Mouse (Mus musculus) intestine, embryonic 14.5 days (tissue): ENCODE measurements at regions not wholly inside any gene's neighbourhood (a gene's known extent, or its start where the extent isn't known, plus 50 kb on each side); places are given as distances from the start of the nearest gene placed in this dataset.
A peak's percentile ranks its signal among the peaks of the same experiment; 100 is the strongest.

Experiments used
- ATAC-seq: fragments of 200-750 bp; cut with Nextera tagmentation; replicated peaks from 2 replicates; pipeline ENCODE4 v1.8.0; 2017; ENCODE audit warnings: low read depth, moderate number of reproducible peaks, moderate TSS enrichment, moderate library complexity; ENCODE audit not compliant: low FRiP score, low TSS enrichment
- DNase-seq: peaks from one replicate; pipeline ENCODE4 v3.0.0-alpha.2; 2018; ENCODE audit warnings: low spot score
- H3K27ac ChIP-seq: fragments of 300-500 bp; sonication (generic); 2 replicates; pipeline ENCODE4 v1.5.1; 2014; ENCODE audit warnings: low read depth, mild to moderate bottlenecking, control low read depth
- H3K27me3 ChIP-seq: fragments of 300-500 bp; sonication (generic); replicated peaks from 2 replicates; pipeline ENCODE4 v1.6.1; 2014; ENCODE audit warnings: low read length, control low read depth; ENCODE audit not compliant: control insufficient read depth, insufficient read depth
- H3K36me3 ChIP-seq: fragments of 300-500 bp; sonication (generic); 2 replicates; pipeline ENCODE4 v1.6.1; 2014; ENCODE audit warnings: low read length, control low read depth; ENCODE audit not compliant: control insufficient read depth, insufficient read depth
- H3K4me1 ChIP-seq: fragments of 300-500 bp; sonication (generic); replicated peaks from 2 replicates; pipeline ENCODE4 v1.6.1; 2014; ENCODE audit warnings: low read length, control low read depth, mixed read lengths; ENCODE audit not compliant: control insufficient read depth, insufficient read depth
- H3K4me2 ChIP-seq: fragments of 300-500 bp; sonication (generic); 2 replicates; pipeline ENCODE4 v1.6.1; 2014; ENCODE audit warnings: low read length
- H3K4me3 ChIP-seq: fragments of 300-500 bp; sonication (generic); 2 replicates; pipeline ENCODE4 v1.5.1; 2014; ENCODE audit warnings: low read depth, low read length, control low read depth, mixed read lengths
- H3K9ac ChIP-seq: fragments of 300-500 bp; sonication (generic); 2 replicates; pipeline ENCODE4 v1.6.1; 2014; ENCODE audit warnings: mild to moderate bottlenecking, low read length
- H3K9me3 ChIP-seq: fragments of 300-500 bp; sonication (generic); 2 replicates; pipeline ENCODE4 v1.6.1; 2016; ENCODE audit warnings: low read length, control low read depth; ENCODE audit not compliant: control insufficient read depth
- WGBS: fragments of 180-500 bp; shearing (Covaris S2); extraction: QIAGEN DNeasy Blood & Tissue Kit; methylation state at CpG from one replicate; pipeline ENCODE4 v1.1.7; 2014; 5-methylcytosine and 5-hydroxymethylcytosine counted together

GRCm38 (mm10) chr1:151105251-151105650 lies 77.1 kb upstream of the Gm47985 start:
- WGBS: 67% methylated on average over 3 of the region's 3 CpGs
- Histone ChIP-seq H3K27me3 (no peaks in the 10 kb centered on the region), H3K9ac (no peak overlapping the region), H3K4me3 (no peak overlapping the region), H3K4me1 (peaks cover 12% of the 10 kb centered on the region), H3K27ac (no peak overlapping the region), H3K4me2 (no peak overlapping the region), H3K9me3 (no peaks in the 10 kb centered on the region), H3K36me3 (no peaks in the 10 kb centered on the region)
- no peak for DNase-seq
- ATAC-seq: no peak

GRCm38 (mm10) chr1:151107401-151107800 lies 74.9 kb upstream of the Gm47985 start:
- H3K27me3 ChIP-seq: no peaks in the 10 kb centered on the region
- no peaks in the 10 kb centered on the region for H3K9me3 ChIP-seq
- DNase-seq: no peak
- no peaks in the 10 kb centered on the region for H3K36me3 ChIP-seq
- no peak overlapping the region for H3K27ac ChIP-seq
- H3K4me1 ChIP-seq: peaks cover 19% of the 10 kb centered on the region
- H3K9ac ChIP-seq: no peak overlapping the region
- no peak overlapping the region for H3K4me3 ChIP-seq
- WGBS: 67% methylated on average over 3 of the region's 3 CpGs
- no peak for ATAC-seq
- no peak overlapping the region for H3K4me2 ChIP-seq

- DNase-seq (no peak), ATAC-seq (no peak)
- H3K36me3 ChIP-seq: no peaks in the 10 kb centered on the region
- no peaks in the 10 kb centered on the region for H3K9me3 ChIP-seq
- no peak overlapping the region for H3K4me2 ChIP-seq
- H3K4me1 ChIP-seq: peaks cover 15% of the 10 kb centered on the region
- no peak overlapping the region for H3K9ac ChIP-seq
- no peak overlapping the region for H3K4me3 ChIP-seq
- no peak overlapping the region for H3K27ac ChIP-seq
- 56% methylated on average over 2 of the region's 2 CpGs for WGBS
- H3K27me3 ChIP-seq: no peaks in the 10 kb centered on the region
Observed at GRCm38 (mm10) chr1:151109333-151109732, 73.0 kb upstream of the Gm47985 start.

- no peak overlapping the region for H3K27ac ChIP-seq
- H3K4me1 ChIP-seq: peaks cover 15% of the 10 kb centered on the region
- DNase-seq (no peak), ATAC-seq (no peak)
- 60% methylated on average over 4 of the region's 4 CpGs for WGBS
- H3K9ac ChIP-seq: no peak overlapping the region
- no peak overlapping the region for H3K4me3 ChIP-seq
- no peak overlapping the region for H3K4me2 ChIP-seq
- H3K9me3 ChIP-seq: no peaks in the 10 kb centered on the region
- no peaks in the 10 kb centered on the region for H3K36me3 ChIP-seq
- no peaks in the 10 kb centered on the region for H3K27me3 ChIP-seq
Observed at GRCm38 (mm10) chr1:151110412-151110811, 71.9 kb upstream of the Gm47985 start.

- DNase-seq: no peak
- 22% methylated on average over 6 of the region's 6 CpGs for WGBS
- no peaks in the 10 kb centered on the region for H3K36me3 ChIP-seq
- H3K9me3 ChIP-seq: no peaks in the 10 kb centered on the region
- H3K27me3 ChIP-seq: no peaks in the 10 kb centered on the region
- H3K4me2 ChIP-seq: no peak overlapping the region
- no peak overlapping the region for H3K4me3 ChIP-seq
- no peak overlapping the region for H3K9ac ChIP-seq
- H3K27ac ChIP-seq: no peak overlapping the region
- peaks cover 15% of the 10 kb centered on the region for H3K4me1 ChIP-seq
- ATAC-seq: no peak
Observed at GRCm38 (mm10) chr1:151111683-151112082, 70.7 kb upstream of the Gm47985 start.

GRCm38 (mm10) chr1:151112390-151112789 lies 69.9 kb upstream of the Gm47985 start:
- WGBS: 28% methylated on average over 2 of the region's 2 CpGs
- no peaks in the 10 kb centered on the region for H3K9me3 ChIP-seq
- H3K4me1 ChIP-seq: peaks cover 15% of the 10 kb centered on the region
- H3K4me3 ChIP-seq: no peak overlapping the region
- H3K27ac ChIP-seq: no peak overlapping the region
- H3K4me2 ChIP-seq: no peak overlapping the region
- no peak overlapping the region for H3K9ac ChIP-seq
- no peaks in the 10 kb centered on the region for H3K27me3 ChIP-seq
- no peaks in the 10 kb centered on the region for H3K36me3 ChIP-seq
- no peak for ATAC-seq
- no peak for DNase-seq

- Histone ChIP-seq H3K27me3 (no peaks in the 10 kb centered on the region), H3K4me1 (peaks cover 15% of the 10 kb centered on the region), H3K9me3 (no peaks in the 10 kb centered on the region), H3K9ac (no peak overlapping the region), H3K27ac (no peak overlapping the region), H3K36me3 (no peaks in the 10 kb centered on the region), H3K4me3 (no peak overlapping the region), H3K4me2 (no peak overlapping the region)
- 71% methylated on average over 2 of the region's 2 CpGs for WGBS
- DNase-seq (no peak), ATAC-seq (no peak)
Observed at GRCm38 (mm10) chr1:151113199-151113598, 69.1 kb upstream of the Gm47985 start.

- peak; percentile 36 for DNase-seq
- Histone ChIP-seq H3K27ac (no peak overlapping the region), H3K9ac (no peak overlapping the region), H3K4me2 (no peak overlapping the region), H3K4me3 (no peak overlapping the region), H3K36me3 (no peaks in the 10 kb centered on the region), H3K27me3 (no peaks in the 10 kb centered on the region), H3K9me3 (no peaks in the 10 kb centered on the region), H3K4me1 (no peaks in the 10 kb centered on the region)
- 65% methylated on average over 4 of the region's 4 CpGs for WGBS
- no peak for ATAC-seq
Observed at GRCm38 (mm10) chr1:151118530-151118929, 63.8 kb upstream of the Gm47985 start.

- WGBS: 88% methylated on average over 4 of the region's 4 CpGs
- no peak for ATAC-seq
- no peaks in the 10 kb centered on the region for H3K27me3 ChIP-seq
- H3K4me1 ChIP-seq: no peaks in the 10 kb centered on the region
- H3K4me3 ChIP-seq: no peak overlapping the region
- H3K9ac ChIP-seq: no peak overlapping the region
- no peak overlapping the region for H3K4me2 ChIP-seq
- DNase-seq: no peak
- H3K27ac ChIP-seq: no peak overlapping the region
- no peaks in the 10 kb centered on the region for H3K36me3 ChIP-seq
- no peaks in the 10 kb centered on the region for H3K9me3 ChIP-seq
Observed at GRCm38 (mm10) chr1:151118982-151119381, 63.4 kb upstream of the Gm47985 start.
